31 mouse cellular contexts compared by ENCODE assay signal in genomic region chr14:50380863-50381262, GRCm38 (mm10). TPM values are rescaled to one million over a fixed set of nuclear protein-coding genes. Genes with fewer than 3 reads are reported as not detected.
DNase-seq lines count a peak whose midpoint lies in the region; ATAC-seq lines count a peak whose summit lies in the region.
"Had no signal": no experiment of that assay in that cellular context is flagged by ENCODE, and none has a peak within 500 bp of the region (broad histone marks: within the 10 kb centered on the region; RNA-seq: fewer than 3 reads in every experiment).

TSS of gene Olfr736 (plus strand) at chr14:50381163.

- no peak for ATAC-seq in midbrain, embryonic 11.5 days (ENCODE audit: low FRiP score)
- ATAC-seq: CD4-positive, CD25-positive, alpha-beta regulatory T cell, adult 4 months; forebrain, embryonic 14.5 days; forebrain, embryonic 16.5 days had no signal

- H3K9me3 ChIP-seq in midbrain, embryonic 11.5 days (ENCODE audit: control insufficient read depth, low read length) = no peaks in the 10 kb centered on the region
- no peaks in the 10 kb centered on the region for H3K9me3 ChIP-seq in midbrain, embryonic 10.5 days (replicated peaks)
- H3K9me3 ChIP-seq: embryonic facial prominence, embryonic 13.5 days; embryonic facial prominence, embryonic 15.5 days; forebrain, embryonic 10.5 days; G1E had no signal

- 89% methylated on average over 2 of the region's 2 CpGs for WGBS in midbrain, embryonic 11.5 days
- WGBS in midbrain, embryonic 10.5 days = 89% methylated on average over 2 of the region's 2 CpGs

- H3K4me1 ChIP-seq in midbrain, embryonic 11.5 days (ENCODE audit: control insufficient read depth, insufficient read depth, low read length) = no peaks in the 10 kb centered on the region
- H3K4me1 ChIP-seq in midbrain, embryonic 10.5 days = no peaks in the 10 kb centered on the region
- H3K4me1 ChIP-seq: embryonic facial prominence, embryonic 13.5 days; embryonic facial prominence, embryonic 15.5 days; forebrain, embryonic 10.5 days; forebrain, embryonic 12.5 days had no signal

- H3K9ac ChIP-seq in midbrain, embryonic 11.5 days (ENCODE audit: low read length) = no peak within 1 kb of the TSS
- H3K9ac ChIP-seq: embryonic facial prominence, embryonic 13.5 days; embryonic facial prominence, embryonic 15.5 days; forebrain, embryonic 12.5 days had no signal

- H3K4me2 ChIP-seq in midbrain, embryonic 11.5 days = no peak within 1 kb of the TSS
- H3K4me2 ChIP-seq: embryonic facial prominence, embryonic 13.5 days; embryonic facial prominence, embryonic 15.5 days; forebrain, embryonic 12.5 days had no signal

- peak; percentile 3 for DNase-seq in heart, adult 8-10 months (ENCODE audit: low spot score)
- no peak for DNase-seq in heart, postnatal 4 days
- peak; percentile 83 for DNase-seq in midbrain, embryonic 11.5 days (ENCODE audit: low spot score, missing footprints)
- DNase-seq in midbrain, embryonic 10.5 days (ENCODE audit: low spot score) = no peak
- DNase-seq in brain, adult 2 months (ENCODE audit: low read depth, low spot score) = peak; percentile 0
- DNase-seq in testis, postnatal 14 days (ENCODE audit: low spot score) = peak; percentile 10
- DNase-seq in MN1 (ENCODE audit: low spot score) = no peak
- DNase-seq: adrenal gland, adult 2 months; adrenal gland, postnatal 10 days; adrenal gland, postnatal 25 days; B cell, adult 2 months; cerebellum, adult 11 months; cerebellum, adult 18-20 months; cerebellum, adult 8-10 months; cerebellum, adult 9-11 months; cerebellum, postnatal 14 days; cerebellum, postnatal 36 days; embryo, embryonic 11 days had no signal

- no peaks in the 10 kb centered on the region for H3K36me3 ChIP-seq in midbrain, embryonic 11.5 days (ENCODE audit: control insufficient read depth, insufficient read depth, low read length)
- H3K36me3 ChIP-seq in midbrain, embryonic 10.5 days = no peaks in the 10 kb centered on the region
- H3K36me3 ChIP-seq: embryonic facial prominence, embryonic 13.5 days; embryonic facial prominence, embryonic 15.5 days; forebrain, embryonic 10.5 days; forebrain, embryonic 12.5 days; G1E had no signal

- H3K27ac ChIP-seq in midbrain, embryonic 11.5 days (ENCODE audit: low read depth, low read length) = no peak within 1 kb of the TSS
- no peak within 1 kb of the TSS for H3K27ac ChIP-seq in midbrain, embryonic 10.5 days (replicated peaks)
- H3K27ac ChIP-seq: embryonic facial prominence, embryonic 13.5 days; embryonic facial prominence, embryonic 15.5 days; forebrain, embryonic 10.5 days; forebrain, embryonic 12.5 days had no signal

- no peaks in the 10 kb centered on the region for H3K27me3 ChIP-seq in midbrain, embryonic 11.5 days (ENCODE audit: control insufficient read depth, insufficient read depth, low read length)
- H3K27me3 ChIP-seq in midbrain, embryonic 10.5 days (ENCODE audit: low read depth, poor library complexity, severe bottlenecking) = no peaks in the 10 kb centered on the region
- H3K27me3 ChIP-seq: embryonic facial prominence, embryonic 13.5 days; embryonic facial prominence, embryonic 15.5 days; forebrain, embryonic 12.5 days had no signal

- H3K4me3 ChIP-seq in midbrain, embryonic 11.5 days (ENCODE audit: low read depth, low read length) = no peak within 1 kb of the TSS
- no peak within 1 kb of the TSS for H3K4me3 ChIP-seq in midbrain, embryonic 10.5 days
- H3K4me3 ChIP-seq: embryonic facial prominence, embryonic 13.5 days; embryonic facial prominence, embryonic 15.5 days; erythroblast, embryonic 14.5 days; forebrain, embryonic 10.5 days; forebrain, embryonic 12.5 days had no signal

RNA-seq across cellular contexts. Expression of gene Olfr736, which starts in this region (rescaled TPM):
- not detected for total RNA-seq in heart, adult 8-10 months (2022)
- total RNA-seq in heart, postnatal 4 days (2021) = not detected
- polyA plus RNA-seq in midbrain, embryonic 11.5 days (2014; fragmentation: Nextera tagmentation; extraction: Ambion mirVana) = not detected in 2 replicates
- polyA plus RNA-seq in midbrain, embryonic 10.5 days (2016; fragmentation: Nextera tagmentation; extraction: Ambion mirVana) = not detected in 2 replicates
- total RNA-seq: adrenal gland, adult 2 months; adrenal gland, postnatal 10 days; adrenal gland, postnatal 25 days; adrenal gland, postnatal 4 days; CH12.LX; common myeloid progenitor, adult 5-6 weeks had no signal
- polyA plus RNA-seq: adrenal gland, adult 2 months; CD4-positive, CD25-positive, alpha-beta regulatory T cell, adult 4 months; embryonic facial prominence, embryonic 11.5 days; forebrain, embryonic 10.5 days; forebrain, embryonic 12.5 days; forebrain, embryonic 14.5 days; forebrain, embryonic 16.5 days; G1E had no signal

Comparison
In these comparisons a context has a peak if more than half of its experiments do, and no peak if none do; other contexts are left out.
1. Peak in DNase-seq in heart, adult 8-10 months; RNA of the gene not detected or under 1 TPM.
2. Peak in DNase-seq in midbrain, embryonic 11.5 days; RNA of the gene not detected or under 1 TPM.
3. DNase-seq: peak in brain, adult 2 months (single experiment) and testis, postnatal 14 days (single experiment); none in heart, postnatal 4 days (single experiment), midbrain, embryonic 10.5 days (single experiment) and MN1 (single experiment).